Mouse (Mus musculus): ENCODE data around the gene Kif26b. TPM values are rescaled to one million over a fixed set of nuclear protein-coding genes. Genes with fewer than 3 reads are reported as not detected.

Gene Kif26b
- polyA plus RNA-seq, 1 experiment, result 0.28 TPM

DNA sequence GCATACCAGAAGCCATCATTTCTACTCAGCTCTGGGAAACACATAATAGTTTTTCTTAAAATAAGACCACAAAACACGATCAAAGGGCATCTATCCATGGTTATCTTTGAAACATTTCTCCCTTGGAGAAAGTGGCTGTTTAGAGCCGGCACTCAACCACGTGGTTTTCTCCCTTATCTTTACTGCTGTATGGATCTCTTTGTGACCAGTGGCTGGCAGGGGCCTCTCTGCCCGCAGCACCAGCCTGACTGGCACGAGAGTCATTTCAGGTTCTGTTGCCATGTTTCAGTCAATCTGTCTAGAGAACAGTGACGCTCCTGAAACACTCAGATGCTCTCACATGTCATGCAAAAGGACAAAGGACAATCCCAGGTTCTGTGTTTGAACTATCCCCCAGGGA, 241.1 kb downstream of the Kif26b start:
- Histone ChIP-seq H3K36me3 (ENCODE audit: control insufficient read depth, insufficient read depth, low read length) (no peaks in the 10 kb centered on the region), H3K4me1 (ENCODE audit: control insufficient read depth, insufficient read depth, insufficient read length, low read length) (no peaks in the 10 kb centered on the region), H3K27ac (ENCODE audit: insufficient read depth, low read depth, low read length) (no peak overlapping the region), H3K4me3 (ENCODE audit: low read depth, low read length) (no peak overlapping the region), H3K27me3 (ENCODE audit: control insufficient read depth, insufficient read depth, low read length) (no peaks in the 10 kb centered on the region; the same call in 1 of the 2 replicates)
- 21% methylated on average over 6 of the region's 6 CpGs for WGBS
- TF ChIP-seq POLR2A (IDR thresholded peaks at IDR 0.05; ENCODE audit: low read depth, low read length) (no peak), CTCF (IDR thresholded peaks at IDR 0.05; ENCODE audit: extremely low read depth, insufficient read length, insufficient replicate concordance, low read depth, low read length) (no peak)

DNA sequence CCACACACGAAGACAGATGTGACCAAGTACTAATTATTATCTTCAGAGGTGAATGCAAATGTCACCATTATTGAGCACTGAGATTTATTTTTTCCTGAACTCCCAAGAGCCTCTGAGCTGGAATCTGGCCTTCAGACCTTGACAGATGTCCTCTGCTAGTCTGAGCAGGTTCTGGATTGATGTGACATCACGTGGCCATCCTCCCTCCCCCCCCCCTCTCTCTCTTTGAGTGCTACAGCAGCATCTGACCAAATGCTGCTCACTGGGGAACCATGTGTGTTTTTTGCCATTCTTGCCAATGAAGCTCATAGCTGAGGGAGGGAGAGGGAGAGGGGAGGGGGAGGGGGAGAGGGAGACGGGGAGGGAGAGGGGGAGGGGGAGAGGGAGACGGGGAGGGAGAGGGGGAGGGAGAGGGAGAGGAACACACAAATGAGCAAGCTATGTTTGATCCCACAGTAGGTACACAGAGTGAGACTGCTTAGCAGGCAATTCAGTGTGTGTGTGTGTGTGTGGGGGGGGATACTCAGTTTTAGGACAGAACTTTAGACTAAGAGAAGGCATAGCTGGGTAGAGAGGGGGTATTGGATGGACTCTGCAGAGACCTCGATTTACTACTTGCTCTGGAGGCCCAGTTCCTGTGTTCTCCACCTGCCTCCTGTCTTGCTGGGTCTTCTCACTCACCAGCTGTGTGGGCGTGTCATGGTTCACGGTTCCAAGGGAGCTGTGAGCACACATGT, 241.9 kb downstream of the Kif26b start:
- no peaks in the 10 kb centered on the region for H3K4me1 ChIP-seq (ENCODE audit: control insufficient read depth, insufficient read depth, insufficient read length, low read length)
- TF ChIP-seq CTCF (IDR thresholded peaks at IDR 0.05; ENCODE audit: extremely low read depth, insufficient read length, insufficient replicate concordance, low read depth, low read length), result no peak
- TF ChIP-seq POLR2A (IDR thresholded peaks at IDR 0.05; ENCODE audit: low read depth, low read length), result no peak
- 52% methylated on average over 6 of the region's 7 CpGs for WGBS
- H3K27me3 ChIP-seq (ENCODE audit: control insufficient read depth, insufficient read depth, low read length), result no peaks in the 10 kb centered on the region; the same call in 1 of the 2 replicates
- H3K36me3 ChIP-seq (ENCODE audit: control insufficient read depth, insufficient read depth, low read length), result no peaks in the 10 kb centered on the region
- H3K4me3 ChIP-seq (ENCODE audit: low read depth, low read length), result no peak overlapping the region
- H3K27ac ChIP-seq (ENCODE audit: insufficient read depth, low read depth, low read length), result no peak overlapping the region

DNA sequence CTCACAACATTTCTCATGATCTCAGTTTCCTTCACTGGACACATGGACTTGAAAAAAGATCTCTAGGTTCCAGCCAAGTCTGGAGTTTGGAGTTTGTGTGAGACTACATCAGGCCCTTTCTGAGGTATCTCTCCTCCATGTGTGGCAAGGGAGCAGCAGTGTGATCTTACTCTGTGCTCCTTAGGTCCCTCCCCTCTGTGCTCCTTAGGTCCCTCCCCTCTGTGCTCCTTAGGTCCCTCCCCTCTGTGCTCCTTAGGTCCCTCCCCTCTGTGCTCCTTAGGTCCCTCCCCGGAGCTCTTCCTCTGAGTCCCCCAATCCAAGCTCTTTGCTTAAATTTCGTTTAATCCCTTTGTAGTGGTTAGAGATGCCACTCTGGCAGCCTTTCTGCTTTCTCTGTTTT, 250.8 kb downstream of the Kif26b start:
- H3K36me3 ChIP-seq (ENCODE audit: control insufficient read depth, insufficient read depth, low read length), result no peaks in the 10 kb centered on the region
- no peak overlapping the region for H3K27ac ChIP-seq (ENCODE audit: insufficient read depth, low read depth, low read length)
- H3K4me1 ChIP-seq (ENCODE audit: control insufficient read depth, insufficient read depth, insufficient read length, low read length), result no peaks in the 10 kb centered on the region
- WGBS, result 43% methylated on average over 2 of the region's 2 CpGs
- no peak overlapping the region for H3K4me3 ChIP-seq (ENCODE audit: low read depth, low read length)
- TF ChIP-seq CTCF (IDR thresholded peaks at IDR 0.05; ENCODE audit: extremely low read depth, insufficient read length, insufficient replicate concordance, low read depth, low read length) (no peak), POLR2A (IDR thresholded peaks at IDR 0.05; ENCODE audit: low read depth, low read length) (no peak)
- H3K27me3 ChIP-seq (ENCODE audit: control insufficient read depth, insufficient read depth, low read length), result no peaks in the 10 kb centered on the region

DNA sequence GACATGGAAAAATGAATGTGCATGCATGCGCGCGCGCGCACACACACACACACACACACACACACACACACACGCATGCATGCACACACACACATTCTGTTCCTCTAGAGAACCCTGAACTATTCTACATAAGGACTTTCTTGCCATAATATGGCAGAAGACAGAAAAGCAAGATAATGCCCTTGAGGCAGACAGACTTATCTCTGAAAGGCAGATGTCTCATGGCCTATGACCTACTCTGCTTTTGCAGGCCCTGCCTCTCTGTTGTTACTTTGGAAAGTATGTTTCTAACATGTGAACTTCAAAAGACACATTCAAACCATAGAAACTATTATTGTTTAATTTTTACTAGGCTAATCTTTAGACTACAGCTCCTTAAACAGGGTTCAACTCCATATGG, 255.1 kb downstream of the Kif26b start:
- 94% methylated on average over 6 of the region's 6 CpGs for WGBS
- H3K4me1 ChIP-seq (ENCODE audit: control insufficient read depth, insufficient read depth, insufficient read length, low read length), result no peaks in the 10 kb centered on the region
- H3K27ac ChIP-seq (ENCODE audit: insufficient read depth, low read depth, low read length), result no peak overlapping the region
- no peak overlapping the region for H3K4me3 ChIP-seq (ENCODE audit: low read depth, low read length)
- H3K36me3 ChIP-seq (ENCODE audit: control insufficient read depth, insufficient read depth, low read length), result no peaks in the 10 kb centered on the region
- no peaks in the 10 kb centered on the region for H3K27me3 ChIP-seq (ENCODE audit: control insufficient read depth, insufficient read depth, low read length)
- TF ChIP-seq POLR2A (IDR thresholded peaks at IDR 0.05; ENCODE audit: low read depth, low read length) (no peak), CTCF (IDR thresholded peaks at IDR 0.05; ENCODE audit: extremely low read depth, insufficient read length, insufficient replicate concordance, low read depth, low read length) (no peak)

DNA sequence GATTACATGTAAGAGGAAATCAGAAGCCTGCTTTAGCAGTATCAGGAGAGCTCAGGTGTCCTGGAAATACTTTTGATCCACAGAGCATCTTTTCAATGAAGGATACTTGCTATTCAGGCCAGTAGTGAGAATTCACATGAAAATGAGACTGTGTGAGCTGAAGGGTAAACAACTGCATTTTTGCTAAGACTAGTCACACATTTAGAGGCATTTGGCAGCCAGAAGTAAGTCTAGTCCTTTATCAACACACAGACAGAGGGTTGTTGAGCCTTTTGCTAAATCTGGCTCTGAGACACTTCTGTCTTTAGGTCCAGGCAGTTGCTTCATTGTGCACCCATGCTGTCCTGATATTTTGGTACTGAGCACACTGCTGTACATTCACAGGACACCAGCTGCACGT, 262.3 kb downstream of the Kif26b start:
- Histone ChIP-seq H3K27ac (ENCODE audit: insufficient read depth, low read depth, low read length) (no peak overlapping the region), H3K27me3 (ENCODE audit: control insufficient read depth, insufficient read depth, low read length) (no peaks in the 10 kb centered on the region), H3K36me3 (ENCODE audit: control insufficient read depth, insufficient read depth, low read length) (no peaks in the 10 kb centered on the region), H3K4me1 (ENCODE audit: control insufficient read depth, insufficient read depth, insufficient read length, low read length) (no peaks in the 10 kb centered on the region), H3K4me3 (ENCODE audit: low read depth, low read length) (no peak overlapping the region)
- TF ChIP-seq CTCF (IDR thresholded peaks at IDR 0.05; ENCODE audit: extremely low read depth, insufficient read length, insufficient replicate concordance, low read depth, low read length) (no peak), POLR2A (IDR thresholded peaks at IDR 0.05; ENCODE audit: low read depth, low read length) (no peak)
- WGBS, result 31% methylated on average over 1 of the region's 1 CpGs

DNA sequence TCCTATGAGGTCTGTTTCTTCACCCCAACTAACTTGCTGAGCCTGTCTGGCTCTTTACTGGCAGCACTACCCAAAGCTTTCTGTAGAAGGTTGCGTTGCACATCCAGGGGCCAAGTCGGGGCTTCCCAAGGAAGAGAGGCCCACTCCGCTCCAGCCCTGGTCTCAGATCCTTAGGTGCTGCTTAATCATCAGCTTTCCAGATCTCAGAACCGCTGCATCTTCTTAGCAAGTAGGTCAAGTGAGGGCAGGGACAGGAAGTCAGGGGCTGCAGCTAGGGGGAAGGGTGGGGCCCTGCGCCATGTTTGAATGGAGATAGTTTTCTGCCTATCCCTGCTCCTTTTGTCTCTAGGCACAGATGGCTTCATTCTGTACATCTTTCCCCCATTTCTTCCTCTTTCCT, 263.8 kb downstream of the Kif26b start:
- no peaks in the 10 kb centered on the region for H3K4me1 ChIP-seq (ENCODE audit: control insufficient read depth, insufficient read depth, insufficient read length, low read length)
- 89% methylated on average over 5 of the region's 5 CpGs for WGBS

DNA sequence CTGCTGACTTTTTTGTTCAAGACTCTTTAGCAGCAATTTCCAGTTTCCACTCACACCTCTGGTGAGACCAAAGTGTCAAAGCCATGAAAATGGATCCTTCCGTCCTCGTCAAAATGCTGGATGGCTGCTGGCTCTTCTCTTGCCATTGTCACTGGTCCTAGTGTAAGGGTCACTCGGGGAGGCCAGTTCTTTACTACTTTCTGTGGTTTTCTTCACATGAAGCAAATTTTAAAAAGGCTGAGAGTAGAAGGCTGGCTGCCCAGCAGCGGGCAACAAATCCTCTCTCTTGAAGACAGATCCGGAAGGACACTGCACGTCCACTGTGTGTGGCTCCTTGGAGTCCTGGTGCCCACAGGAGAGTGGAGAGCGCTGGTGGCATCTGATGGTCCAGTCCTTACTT, 265.9 kb downstream of the Kif26b start:
- WGBS, result 93% methylated on average over 7 of the region's 7 CpGs
- H3K4me3 ChIP-seq (ENCODE audit: low read depth, low read length), result no peak overlapping the region
- no peaks in the 10 kb centered on the region for H3K36me3 ChIP-seq (ENCODE audit: control insufficient read depth, insufficient read depth, low read length)
- TF ChIP-seq POLR2A (IDR thresholded peaks at IDR 0.05; ENCODE audit: low read depth, low read length) (no peak), CTCF (IDR thresholded peaks at IDR 0.05; ENCODE audit: extremely low read depth, insufficient read length, insufficient replicate concordance, low read depth, low read length) (no peak)
- no peak overlapping the region for H3K27ac ChIP-seq (ENCODE audit: insufficient read depth, low read depth, low read length)
- no peaks in the 10 kb centered on the region for H3K27me3 ChIP-seq (ENCODE audit: control insufficient read depth, insufficient read depth, low read length)
- no peaks in the 10 kb centered on the region for H3K4me1 ChIP-seq (ENCODE audit: control insufficient read depth, insufficient read depth, insufficient read length, low read length)

More for the DNA sequence above, 263.8 kb downstream of the Kif26b start:
- TF ChIP-seq POLR2A (IDR thresholded peaks at IDR 0.05; ENCODE audit: low read depth, low read length) (no peak), CTCF (IDR thresholded peaks at IDR 0.05; ENCODE audit: extremely low read depth, insufficient read length, insufficient replicate concordance, low read depth, low read length) (no peak)
- no peaks in the 10 kb centered on the region for H3K36me3 ChIP-seq (ENCODE audit: control insufficient read depth, insufficient read depth, low read length)
- H3K27me3 ChIP-seq (ENCODE audit: control insufficient read depth, insufficient read depth, low read length), result no peaks in the 10 kb centered on the region
- no peak overlapping the region for H3K27ac ChIP-seq (ENCODE audit: insufficient read depth, low read depth, low read length)
- H3K4me3 ChIP-seq (ENCODE audit: low read depth, low read length), result no peak overlapping the region
